In the genomic region with DNA sequence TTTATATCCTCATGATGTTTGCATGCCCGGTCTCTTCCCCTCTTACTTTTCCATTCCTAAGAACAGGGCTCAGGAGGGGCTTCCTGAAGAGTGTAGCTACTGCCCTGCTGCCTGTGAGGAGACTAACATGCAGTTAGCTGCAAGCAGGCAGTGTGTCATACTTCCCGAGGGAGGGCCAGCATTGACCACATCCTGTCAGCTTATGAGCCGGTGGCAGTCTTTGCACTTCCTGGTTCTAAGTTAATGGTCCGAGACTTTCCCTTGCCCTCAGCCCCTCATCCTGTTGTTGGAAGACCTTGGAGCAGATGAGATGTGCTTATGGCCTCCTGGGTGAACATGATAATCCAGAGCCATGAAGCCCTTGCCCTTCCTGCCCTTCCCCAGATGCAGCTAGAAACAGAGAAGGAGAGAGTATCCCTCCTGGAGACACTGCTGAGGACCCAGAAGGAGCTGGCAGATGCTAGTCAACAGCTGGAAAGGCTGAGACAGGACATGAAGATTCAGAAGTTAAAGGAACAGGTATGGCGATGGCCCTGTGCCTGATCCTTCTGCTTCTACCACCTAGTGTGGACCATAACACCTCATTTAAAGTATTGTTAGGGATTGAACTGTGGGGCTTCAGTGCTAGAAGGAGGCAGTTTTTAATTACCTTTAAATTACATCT, we compare ENCODE assay signal across 1 mouse cellular context.
TF ChIP-seq lines count a peak whose summit lies in the region.

No protein-coding gene starts in this region.

TF ChIP-seq in MEL, 35 proteins besides CTCF, POLR2A, EP300 and RAD21:
- no peak for TF ChIP-seq CHD2 (IDR thresholded peaks at IDR 0.05; ENCODE audit: low read length)
- no peak for TF ChIP-seq CHD1 (IDR thresholded peaks at IDR 0.05; ENCODE audit: low read depth, low read length)
- TF ChIP-seq KAT2A (conservative IDR thresholded peaks at IDR 0.05; ENCODE audit: low read depth, low read length): no peak
- TF ChIP-seq SIN3A (IDR thresholded peaks at IDR 0.05; ENCODE audit: low read length): no peak
- no peak for TF ChIP-seq GATA1 (IDR thresholded peaks at IDR 0.05; ENCODE audit: low read depth, low read length)
- TF ChIP-seq ZC3H11A (IDR thresholded peaks at IDR 0.05; ENCODE audit: low read depth, low read length): no peak
- no peak for TF ChIP-seq NRF1 (IDR thresholded peaks at IDR 0.05; ENCODE audit: insufficient read depth, low read depth, low read length, poor library complexity, severe bottlenecking)
- no peak for TF ChIP-seq TCF12 (IDR thresholded peaks at IDR 0.05; ENCODE audit: low read depth, low read length)
- no peak for TF ChIP-seq ZMIZ1 (IDR thresholded peaks at IDR 0.05; ENCODE audit: low read depth, low read length)
- no peak for TF ChIP-seq E2F4 (IDR thresholded peaks at IDR 0.05; ENCODE audit: borderline replicate concordance, low read depth, low read length)
TF ChIP-seq in MEL: peak in this region for 0.
